Mouse (Mus musculus): ENCODE data around the gene Hist2h2ab. TPM values are rescaled to one million over a fixed set of nuclear protein-coding genes. Genes with fewer than 3 reads are reported as not detected.
"Not testable (repeated sequence)": the region's sequence is repeated elsewhere in the genome, so short reads cannot be mapped to it uniquely, and the experiment has no call there.

The Hist2h2ab gene
- total and polyA plus RNA-seq, 3 experiments: 1.1 to 31.4 TPM; not detected in 1

GRCm38 (mm10) chr3:96243921-96244572 is 24.4 kb downstream of the Hist2h2ab start (continued):
- TF ChIP-seq TBP (conservative IDR thresholded peaks at IDR 0.05; ENCODE audit: low read depth, low read length): peak; percentile 58; the same call in 1 of the 2 replicates
- no peak for TF ChIP-seq RCOR1 (conservative IDR thresholded peaks at IDR 0.05; ENCODE audit: low read depth, low read length)
- no peak for TF ChIP-seq PAX5 (IDR thresholded peaks at IDR 0.05; ENCODE audit: low read length)
- no peak for TF ChIP-seq E2F4 (IDR thresholded peaks at IDR 0.05; ENCODE audit: insufficient replicate concordance, low read depth, low read length)
- no peak for TF ChIP-seq USF2 (conservative IDR thresholded peaks at IDR 0.05; ENCODE audit: low read depth, low read length)
- peak; percentile 55 for TF ChIP-seq TCF12 (IDR thresholded peaks at IDR 0.05; ENCODE audit: low read depth, low read length)
- no peak for TF ChIP-seq EP300 (IDR thresholded peaks at IDR 0.05; ENCODE audit: low read length)
- TF ChIP-seq MYC (IDR thresholded peaks at IDR 0.05; ENCODE audit: low read depth, low read length): peak; percentile 84
- peak; percentile 81; the same call in 1 of the 2 replicates for TF ChIP-seq CHD1 (IDR thresholded peaks at IDR 0.05; ENCODE audit: low read depth, low read length)
- no peak for TF ChIP-seq SMC3 (IDR thresholded peaks at IDR 0.05; ENCODE audit: low read depth, low read length)
- 0 out of 2 replicates have a peak, but pooled peaks have one; percentile 5 for TF ChIP-seq JUND (conservative IDR thresholded peaks at IDR 0.05; ENCODE audit: low read depth, low read length)
- TF ChIP-seq MAFK (IDR thresholded peaks at IDR 0.05; ENCODE audit: insufficient replicate concordance, low read length): no peak
- TF ChIP-seq MAZ (IDR thresholded peaks at IDR 0.05; ENCODE audit: low read depth, low read length): no peak
- no peak for TF ChIP-seq MEF2A (IDR thresholded peaks at IDR 0.05; ENCODE audit: borderline replicate concordance, low read depth, low read length)
- TF ChIP-seq MAX (IDR thresholded peaks at IDR 0.05; ENCODE audit: low read length): peak; percentile 54
- TF ChIP-seq POLR2AphosphoS2 (IDR thresholded peaks at IDR 0.05; ENCODE audit: low read depth, low read length): no peak

- peak; percentile 72 for DNase-seq (ENCODE audit: extremely low read depth)
- peak within 1 kb of the TSS; percentile 66 to 73 (median 69) for H3K4me3 ChIP-seq (replicated peaks in 1 of 3; ENCODE audit: low read depth in 2 of 3, low read length in 2 of 3, poor library complexity in 1 of 3)
- dilution Hi-C loops (cut with MboI; ENCODE audit: extremely low pct_ligation_motif_present, extremely low pct_unique_long_range_greater_than_20kb, low sequenced_read_pairs); H3K36me3 ChIP-seq (replicated peaks in 1 of 2; ENCODE audit: control insufficient read depth in 1 of 2, insufficient read depth in 1 of 2, low read length in 1 of 2); in situ Hi-C loops (cut with MboI; ENCODE audit: low pct_ligation_motif_present, low pct_unique_long_range_greater_than_20kb, low sequenced_read_pairs); H3K79me2 ChIP-seq (replicated peaks; ENCODE audit: control insufficient read depth, extremely low read depth, insufficient read depth, poor library complexity, severe bottlenecking); H3K27me3 ChIP-seq (replicated peaks); H3K9me3 ChIP-seq (replicated peaks; ENCODE audit: low read length): not testable (repeated sequence)
- H3K27ac ChIP-seq (ENCODE audit: insufficient read depth, low read depth): peak within 1 kb of the TSS; percentile 95
- peak within 1 kb of the TSS; percentile 87 for H3K9ac ChIP-seq (ENCODE audit: insufficient read depth, low read depth)
- TF ChIP-seq TBP (conservative IDR thresholded peaks at IDR 0.05; ENCODE audit: low read depth, low read length) (0 out of 2 replicates have a peak, but pooled peaks have one; percentile 57), NELFE (IDR thresholded peaks at IDR 0.05; ENCODE audit: low read depth, low read length) (0 out of 2 replicates have a peak, but pooled peaks have one; percentile 35), MXI1 (IDR thresholded peaks at IDR 0.05; ENCODE audit: low read depth, low read length) (peak; percentile 75), BHLHE40 (IDR thresholded peaks at IDR 0.05; ENCODE audit: low read depth, low read length) (0 out of 2 replicates have a peak, but pooled peaks have one; percentile 19), ZMIZ1 (IDR thresholded peaks at IDR 0.05; ENCODE audit: low read depth, low read length) (peak; percentile 64), ZNF384 (IDR thresholded peaks at IDR 0.05; ENCODE audit: low read depth, low read length) (peak; percentile 81), NRF1 (IDR thresholded peaks at IDR 0.05; ENCODE audit: low read depth, low read length) (peak; percentile 52), POLR2A (IDR thresholded peaks at IDR 0.05; ENCODE audit: low read depth, low read length) (peak; percentile 67), ELF1 (IDR thresholded peaks at IDR 0.05; ENCODE audit: low read depth, low read length) (peak; percentile 66; the same call in 1 of the 2 replicates), TCF12 (IDR thresholded peaks at IDR 0.05; ENCODE audit: low read depth, low read length) (peak; percentile 85), HCFC1 (IDR thresholded peaks at IDR 0.05; ENCODE audit: low read depth, low read length) (peak; percentile 11)
- H3K4me1 ChIP-seq (ENCODE audit: control insufficient read depth in 1 of 2, insufficient read depth in 2 of 2): peaks cover 10 to 36% of the 10 kb centered on the region in 2 experiments
- H3K4me2 ChIP-seq (ENCODE audit: insufficient read depth, low read depth, poor library complexity, severe bottlenecking): peak within 1 kb of the TSS; percentile 59
Observed at GRCm38 (mm10) chr3:96245003-96245886, 25.6 kb downstream of the Hist2h2ab start, which contains the start of gene Hist2h2aa1. Gene Hist2h2aa1 (plus strand): TSS chr3:96245497.

All from CH12.LX (cell line).